Comparison of ENCODE assay signal across 13 mouse cellular contexts in the genomic region with DNA sequence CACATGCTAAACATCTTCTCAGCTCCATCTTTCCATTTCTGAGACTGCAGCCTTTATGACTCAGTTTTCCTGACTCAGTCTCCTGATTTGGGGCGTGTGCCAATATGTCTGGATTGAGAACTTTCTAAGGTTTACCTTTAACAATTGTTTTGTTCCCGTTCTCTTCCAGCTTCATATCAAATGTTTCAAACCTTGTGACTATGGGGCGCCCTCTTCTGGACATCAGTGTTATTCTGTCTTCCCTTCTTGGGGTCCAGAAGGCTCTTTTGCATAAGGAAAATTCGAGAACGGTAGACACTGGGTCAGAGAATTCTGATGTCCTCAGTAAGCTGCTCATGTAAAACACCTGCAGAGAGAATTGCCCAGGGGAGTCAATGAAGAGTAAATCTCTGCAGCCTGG. TPM values are rescaled to one million over a fixed set of nuclear protein-coding genes. Genes with fewer than 3 reads are reported as not detected.
DNase-seq lines count a peak whose midpoint lies in the region; ATAC-seq and TF ChIP-seq lines count a peak whose summit lies in the region.
"Not testable (repeated sequence)": the region's sequence is repeated elsewhere in the genome, so short reads cannot be mapped to it uniquely, and the experiment has no call there.
"Had no signal": no experiment of that assay in that cellular context is flagged by ENCODE, and none has a peak within 500 bp of the region (broad histone marks: within the 10 kb centered on the region; RNA-seq: fewer than 3 reads in every experiment).

No protein-coding gene starts in this region.

- H3K27ac ChIP-seq in MEL (ENCODE audit: control insufficient read depth, low read depth, low read length); embryonic facial prominence, embryonic 10.5 days (replicated peaks); hindbrain, postnatal 0 days; stomach, postnatal 0 days (replicated peaks): not testable (repeated sequence)

- H3K4me2 ChIP-seq in hindbrain, postnatal 0 days (ENCODE audit: low read depth, low read length); stomach, postnatal 0 days (replicated peaks; ENCODE audit: low read depth): not testable (repeated sequence)

- DNase-seq in MEL (ENCODE audit: low read depth, low spot score): peak; percentile 14
- peak; percentile 59 to 63 for DNase-seq in adrenal gland, postnatal 36 days
- DNase-seq in embryonic facial prominence, embryonic 10.5 days (ENCODE audit: low spot score): peak; percentile 15
- peak; percentile 60 for DNase-seq in hindbrain, postnatal 0 days (ENCODE audit: low spot score)
- DNase-seq in layer of hippocampus, adult 11-12 months (ENCODE audit: low spot score): peak; percentile 52
- peak; percentile 10 to 37 for DNase-seq in left cerebral cortex, postnatal 14 days (ENCODE audit: low spot score in 2 of 2)
- peak; percentile 15 for DNase-seq in neural tube, embryonic 10.5 days (ENCODE audit: extremely low spot score, low spot score)
- not testable (repeated sequence) for DNase-seq in stomach, postnatal 0 days (ENCODE audit: low spot score)

- not testable (repeated sequence) for H3K4me3 ChIP-seq in MEL (ENCODE audit: control insufficient read depth in 1 of 2, insufficient read depth in 1 of 2, low read depth in 2 of 2, low read length in 2 of 2); embryonic facial prominence, embryonic 10.5 days; hindbrain, postnatal 0 days (ENCODE audit: low read length); stomach, postnatal 0 days (ENCODE audit: low read depth, low read length)

- not testable (repeated sequence) for H3K9me3 ChIP-seq in MEL (replicated peaks; ENCODE audit: insufficient read depth, low read length); embryonic facial prominence, embryonic 10.5 days; hindbrain, postnatal 0 days (ENCODE audit: low read length); stomach, postnatal 0 days (ENCODE audit: control insufficient read depth, low read length)

- not testable (repeated sequence) for ATAC-seq in hindbrain, postnatal 0 days; stomach, postnatal 0 days (ENCODE audit: low FRiP score, low TSS enrichment)

- WGBS in embryonic facial prominence, embryonic 10.5 days: 45% methylated on average over 5 of the region's 5 CpGs
- WGBS in hindbrain, postnatal 0 days: 36% methylated on average over 5 of the region's 5 CpGs
- WGBS in stomach, postnatal 0 days: 32% methylated on average over 5 of the region's 5 CpGs

- H3K79me2 ChIP-seq in MEL (ENCODE audit: control insufficient read depth, insufficient read depth, low read length, poor library complexity): not testable (repeated sequence)

- H3K36me3 ChIP-seq in MEL (ENCODE audit: control insufficient read depth in 1 of 2, insufficient read depth in 2 of 2, low read length in 2 of 2); embryonic facial prominence, embryonic 10.5 days (replicated peaks); hindbrain, postnatal 0 days (ENCODE audit: insufficient read depth, low read length); stomach, postnatal 0 days (ENCODE audit: control insufficient read depth, insufficient read depth, low read length): not testable (repeated sequence)

- H3K4me1 ChIP-seq in MEL (ENCODE audit: control insufficient read depth in 1 of 2, insufficient read depth in 2 of 2, low read length in 2 of 2); embryonic facial prominence, embryonic 10.5 days; hindbrain, postnatal 0 days (ENCODE audit: insufficient read depth, low read length); stomach, postnatal 0 days (replicated peaks; ENCODE audit: control insufficient read depth, insufficient read depth): not testable (repeated sequence)

- TF ChIP-seq RAD21 in MEL (IDR thresholded peaks at IDR 0.05; ENCODE audit: low read depth, low read length): not testable (repeated sequence)

- TF ChIP-seq CTCF in MEL (IDR thresholded peaks at IDR 0.05 in 2 of 3, conservative IDR thresholded peaks at IDR 0.05 in 1 of 3; ENCODE audit: control insufficient read depth in 1 of 3, insufficient read depth in 1 of 3, low read depth in 2 of 3, low read length in 3 of 3, poor library complexity in 1 of 3, severe bottlenecking in 1 of 3): peak in 2 of 3 experiments; percentile 15 to 30; a peak in 3 of 6 replicates
- TF ChIP-seq CTCF in hindbrain, postnatal 0 days (IDR thresholded peaks at IDR 0.05; ENCODE audit: low read depth): peak; percentile 57
- peak; percentile 50 for TF ChIP-seq CTCF in stomach, postnatal 0 days (IDR thresholded peaks at IDR 0.05; ENCODE audit: low read depth)

- H3K27me3 ChIP-seq in MEL (ENCODE audit: control insufficient read depth in 1 of 2, insufficient read depth in 2 of 2, low read length in 2 of 2); embryonic facial prominence, embryonic 10.5 days (replicated peaks; ENCODE audit: low read depth, poor library complexity, severe bottlenecking); hindbrain, postnatal 0 days (ENCODE audit: insufficient read depth, low read length); stomach, postnatal 0 days (ENCODE audit: control insufficient read depth, insufficient read depth, low read length): not testable (repeated sequence)

- TF ChIP-seq POLR2A in MEL (IDR thresholded peaks at IDR 0.05; ENCODE audit: control insufficient read depth in 1 of 2, insufficient read depth in 1 of 2, low read depth in 1 of 2, low read length in 2 of 2, poor library complexity in 1 of 2): not testable (repeated sequence)

- intact Hi-C loops in left cerebral cortex, postnatal 14 days (cut with DNase I): not testable (repeated sequence)

- H3K9ac ChIP-seq in MEL (ENCODE audit: control insufficient read depth, low read depth, low read length, poor library complexity, severe bottlenecking); hindbrain, postnatal 0 days (replicated peaks; ENCODE audit: low read length); stomach, postnatal 0 days (ENCODE audit: low read length): not testable (repeated sequence)

- TF ChIP-seq EP300 in MEL (IDR thresholded peaks at IDR 0.05; ENCODE audit: low read depth in 1 of 2, low read length in 2 of 2); stomach, postnatal 0 days (optimal IDR thresholded peaks at IDR 0.05): not testable (repeated sequence)

TF ChIP-seq in MEL, 35 proteins besides CTCF, POLR2A, EP300 and RAD21:
- peak; percentile 25; the same call in 1 of the 2 replicates for TF ChIP-seq SMC3 (IDR thresholded peaks at IDR 0.05; ENCODE audit: low read depth, low read length)

RNA-seq across cellular contexts. Expression of gene Fbxw24, which starts 19.0 kb away (rescaled TPM):
- not detected in 2 replicates for total RNA-seq in MEL (2012; rRNA removed)
- polyA plus RNA-seq in MEL (2012; ENCODE audit: insufficient read depth in 1 of 2, insufficient read length in 2 of 2, low read depth in 1 of 2, low replicate concordance in 2 of 2, missing spikeins in 1 of 2): not detected
- total RNA-seq in adrenal gland, postnatal 36 days (2021): not detected
- not detected in 2 replicates for polyA plus RNA-seq in embryonic facial prominence, embryonic 10.5 days (2016; fragmentation: Nextera tagmentation; extraction: Ambion mirVana)
- not detected in 2 replicates for total RNA-seq in hindbrain, postnatal 0 days (2014; rRNA removed)
- polyA plus RNA-seq in hindbrain, postnatal 0 days (2015; fragmentation: Nextera tagmentation; extraction: Ambion mirVana): not detected in 2 replicates
- not detected for total RNA-seq in left cerebral cortex, postnatal 14 days (2021)
- not detected in 2 replicates for polyA plus RNA-seq in stomach, postnatal 0 days (2015; fragmentation: Nextera tagmentation; extraction: Ambion mirVana)
- total RNA-seq: G1E; megakaryocyte, adult 5-6 weeks had no signal
- polyA plus RNA-seq: G1E; heart, embryonic 11.5 days; liver, embryonic 12.5 days; spleen, adult 2 months had no signal

RNA-seq across cellular contexts. Expression of gene Fbxw15, which starts 38.8 kb away (rescaled TPM):
- not detected in 2 replicates for total RNA-seq in MEL (2012; rRNA removed)
- polyA plus RNA-seq in MEL (2012; ENCODE audit: insufficient read depth in 1 of 2, insufficient read length in 2 of 2, low read depth in 1 of 2, low replicate concordance in 2 of 2, missing spikeins in 1 of 2): not detected
- total RNA-seq in adrenal gland, postnatal 36 days (2021): not detected
- polyA plus RNA-seq in embryonic facial prominence, embryonic 10.5 days (2016; fragmentation: Nextera tagmentation; extraction: Ambion mirVana): not detected in 2 replicates
- total RNA-seq in hindbrain, postnatal 0 days (2014; rRNA removed): not detected in 2 replicates
- not detected in 2 replicates for polyA plus RNA-seq in hindbrain, postnatal 0 days (2015; fragmentation: Nextera tagmentation; extraction: Ambion mirVana)
- not detected for total RNA-seq in left cerebral cortex, postnatal 14 days (2021)
- not detected in 2 replicates for polyA plus RNA-seq in stomach, postnatal 0 days (2015; fragmentation: Nextera tagmentation; extraction: Ambion mirVana)
- total RNA-seq: G1E; megakaryocyte, adult 5-6 weeks had no signal
- polyA plus RNA-seq: G1E; heart, embryonic 11.5 days; spleen, adult 2 months had no signal

RNA-seq across cellular contexts. Expression of gene Fbxw25, which starts 57.6 kb away (rescaled TPM):
- total RNA-seq in MEL (2012; rRNA removed): not detected in 2 replicates
- polyA plus RNA-seq in MEL (2012; ENCODE audit: insufficient read depth in 1 of 2, insufficient read length in 2 of 2, low read depth in 1 of 2, low replicate concordance in 2 of 2, missing spikeins in 1 of 2): not detected
- not detected for total RNA-seq in adrenal gland, postnatal 36 days (2021)
- polyA plus RNA-seq in embryonic facial prominence, embryonic 10.5 days (2016; fragmentation: Nextera tagmentation; extraction: Ambion mirVana): not detected in 2 replicates
- 0.16 TPM in 1 of 2 replicates, not detected in the other for total RNA-seq in hindbrain, postnatal 0 days (2014; rRNA removed)
- not detected in 2 replicates for polyA plus RNA-seq in hindbrain, postnatal 0 days (2015; fragmentation: Nextera tagmentation; extraction: Ambion mirVana)
- total RNA-seq in left cerebral cortex, postnatal 14 days (2021): not detected
- not detected in 2 replicates for polyA plus RNA-seq in stomach, postnatal 0 days (2015; fragmentation: Nextera tagmentation; extraction: Ambion mirVana)
- total RNA-seq: G1E; megakaryocyte, adult 5-6 weeks had no signal
- polyA plus RNA-seq: G1E; heart, embryonic 11.5 days; liver, embryonic 12.5 days; spleen, adult 2 months had no signal
